Mouse (Mus musculus) neural tube, embryonic 12.5 days (tissue): ENCODE data around the gene Hnrnph2. TPM values are rescaled to one million over a fixed set of nuclear protein-coding genes. Genes with fewer than 3 reads are reported as not detected.

Source experiments
- ATAC-seq: fragments of 200-750 bp; cut with Nextera tagmentation; 2 replicates; pipeline ENCODE4 v1.8.0; 2017; ENCODE audit warnings: low read depth, mild to moderate bottlenecking, moderate TSS enrichment, moderate library complexity; ENCODE audit not compliant: low FRiP score
- H3K27ac ChIP-seq: fragments of 300-500 bp; sonication (generic); 2 replicates; pipeline ENCODE4 v1.5.1; 2016
- H3K27me3 ChIP-seq: fragments of 300-500 bp; sonication (generic); replicated peaks from 2 replicates; pipeline ENCODE4 v1.6.1; 2016; ENCODE audit warnings: mild to moderate bottlenecking
- H3K36me3 ChIP-seq: fragments of 300-500 bp; sonication (generic); 2 replicates; pipeline ENCODE4 v1.6.1; 2016; ENCODE audit warnings: mild to moderate bottlenecking
- H3K4me1 ChIP-seq: fragments of 300-500 bp; sonication (generic); 2 replicates; pipeline ENCODE4 v1.6.1; 2016
- H3K4me2 ChIP-seq: fragments of 300-500 bp; sonication (generic); replicated peaks from 2 replicates; pipeline ENCODE4 v1.6.1; 2016; ENCODE audit warnings: mild to moderate bottlenecking
- H3K4me3 ChIP-seq: fragments of 300-500 bp; sonication (generic); 2 replicates; pipeline ENCODE4 v1.5.1; 2016
- H3K9ac ChIP-seq: fragments of 300-500 bp; sonication (generic); 2 replicates; pipeline ENCODE4 v1.6.1; 2016; ENCODE audit warnings: mild to moderate bottlenecking
- H3K9me3 ChIP-seq: fragments of 300-500 bp; sonication (generic); 2 replicates; pipeline ENCODE4 v1.6.1; 2016; ENCODE audit warnings: mild to moderate bottlenecking
- WGBS: fragments of 180-500 bp; shearing (Covaris S2); methylation state at CpG from one replicate; pipeline ENCODE4 v1.1.7; 2016; 5-methylcytosine and 5-hydroxymethylcytosine counted together
- polyA plus RNA-seq: library from polyadenylated mRNA; unstranded; fragments of >200 nt; fragmentation: Nextera tagmentation; extraction: Ambion mirVana; gene quantifications from 2 replicates; pipeline ENCODE4 v1.2.1, GENCODE M21; 2016

Hnrnph2 gene
- 177 and 186 TPM in 2 replicates for polyA plus RNA-seq

GRCm38 (mm10) chrX:134600659-134601379, at the start of gene Hnrnph2, which contains the start of gene Gla:
TSS of gene Hnrnph2 (plus strand) at chrX:134601179.
TSS of gene Gla (minus strand) at chrX:134601125.
- H3K27me3 ChIP-seq = no peaks in the 10 kb centered on the region
- peak; percentile 97 for ATAC-seq
- peak within 1 kb of the TSS; percentile 45 for H3K4me3 ChIP-seq
- no peaks in the 10 kb centered on the region for H3K9me3 ChIP-seq
- peak within 1 kb of the TSS; percentile 63 for H3K4me2 ChIP-seq
- peak within 1 kb of the TSS; percentile 51 for H3K9ac ChIP-seq
- 20% methylated on average over 33 of the region's 33 CpGs for WGBS
- H3K4me1 ChIP-seq = peaks cover 4% of the 10 kb centered on the region; the same call in 1 of the 2 replicates
- H3K27ac ChIP-seq = peak within 1 kb of the TSS; percentile 46; the same call in 1 of the 2 replicates
- no peaks in the 10 kb centered on the region for H3K36me3 ChIP-seq

GRCm38 (mm10) chrX:134553326-134553725, 47.7 kb upstream of the Hnrnph2 start:
- ATAC-seq = no peak
- WGBS = 82% methylated on average over 4 of the region's 4 CpGs
- no peak overlapping the region for H3K4me3 ChIP-seq

DNA sequence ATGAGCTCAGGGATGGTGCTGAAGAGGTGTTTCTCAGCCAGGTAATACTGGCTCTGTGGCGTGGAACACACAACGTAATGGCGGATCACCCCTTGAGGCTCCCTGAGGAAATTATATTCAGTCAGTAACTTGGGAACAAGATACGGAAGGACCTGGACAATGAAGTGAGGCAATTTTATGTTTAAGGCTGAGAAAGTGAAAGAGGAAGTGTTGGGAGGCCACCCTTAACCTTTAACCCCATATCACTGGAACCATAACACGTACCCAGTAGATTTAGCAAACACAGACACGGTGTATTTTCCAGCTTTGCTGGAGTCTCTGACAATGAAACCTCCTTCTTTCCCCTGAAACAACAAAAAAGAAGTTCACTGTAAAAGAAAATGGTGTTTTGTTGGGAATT, 46.6 kb upstream of the Hnrnph2 start:
- H3K36me3 ChIP-seq = no peaks in the 10 kb centered on the region
- no peak overlapping the region for H3K27ac ChIP-seq
- WGBS = 81% methylated on average over 6 of the region's 6 CpGs
- no peak overlapping the region for H3K9ac ChIP-seq
- no peaks in the 10 kb centered on the region for H3K27me3 ChIP-seq
- no peak overlapping the region for H3K4me2 ChIP-seq
- no peak overlapping the region for H3K4me3 ChIP-seq
- H3K4me1 ChIP-seq = no peaks in the 10 kb centered on the region
- no peaks in the 10 kb centered on the region for H3K9me3 ChIP-seq
- ATAC-seq = no peak

More at GRCm38 (mm10) chrX:134553326-134553725, 47.7 kb upstream of the Hnrnph2 start:
- H3K4me2 ChIP-seq = no peak overlapping the region
- no peaks in the 10 kb centered on the region for H3K4me1 ChIP-seq
- H3K9me3 ChIP-seq = no peaks in the 10 kb centered on the region
- no peaks in the 10 kb centered on the region for H3K36me3 ChIP-seq
- H3K9ac ChIP-seq = no peak overlapping the region
- no peaks in the 10 kb centered on the region for H3K27me3 ChIP-seq
- H3K27ac ChIP-seq = no peak overlapping the region

DNA sequence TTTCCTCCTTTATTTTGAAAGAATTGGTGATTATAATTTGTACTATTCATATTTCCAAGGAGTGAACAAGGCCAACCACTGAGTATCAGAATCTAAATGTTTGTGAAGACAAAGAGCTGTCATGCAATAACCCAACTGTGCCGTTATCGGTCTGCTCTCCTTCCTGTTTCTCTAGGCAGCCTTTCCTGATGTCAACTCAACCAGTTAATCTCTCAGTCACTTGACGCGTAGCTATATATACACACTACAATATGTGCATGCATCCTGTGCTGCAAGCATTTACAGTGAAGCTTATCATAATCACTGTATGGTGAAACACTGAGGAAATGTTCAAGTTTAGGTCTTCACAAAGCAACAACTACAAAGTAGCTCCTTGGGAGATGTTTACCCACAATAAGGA, 36.7 kb upstream of the Hnrnph2 start:
- Histone ChIP-seq H3K9me3 (no peaks in the 10 kb centered on the region), H3K27ac (no peak overlapping the region), H3K36me3 (no peaks in the 10 kb centered on the region), H3K4me3 (no peak overlapping the region), H3K4me2 (no peak overlapping the region), H3K27me3 (no peaks in the 10 kb centered on the region), H3K9ac (no peak overlapping the region), H3K4me1 (no peaks in the 10 kb centered on the region)
- ATAC-seq = no peak
- 83% methylated on average over 4 of the region's 4 CpGs for WGBS

DNA sequence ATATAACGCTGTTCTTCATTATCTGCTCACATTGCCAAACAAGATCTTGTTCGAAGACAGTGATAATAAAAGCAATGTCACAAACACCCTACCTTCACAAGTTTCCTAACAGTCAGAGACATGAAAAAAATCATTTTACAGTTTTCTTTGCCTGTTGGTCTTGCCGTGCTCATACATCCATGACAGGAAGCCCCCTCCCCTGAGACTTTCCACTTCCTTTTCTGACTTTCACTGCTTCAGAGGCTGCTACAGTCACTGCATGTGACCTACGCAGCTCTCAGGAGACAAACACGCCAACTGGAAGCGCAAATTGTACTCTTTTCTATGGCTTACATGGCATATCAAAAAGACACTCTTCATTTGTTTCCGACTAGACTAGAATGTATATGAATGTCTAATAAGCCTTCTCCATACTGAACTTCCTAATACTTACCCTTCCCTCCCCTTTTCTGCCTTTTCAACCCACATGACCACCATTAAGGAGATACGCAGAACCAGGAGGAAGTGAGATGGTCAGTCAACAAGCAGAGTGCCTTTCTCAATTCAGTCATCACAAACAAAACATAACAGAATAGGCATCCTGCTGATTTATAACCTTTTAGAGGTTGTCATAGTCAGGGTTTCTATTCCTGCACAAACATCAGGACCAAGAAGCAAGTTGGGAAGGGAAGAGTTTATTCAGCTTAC, 34.3 kb upstream of the Hnrnph2 start:
- H3K9ac ChIP-seq = no peak overlapping the region

GRCm38 (mm10) chrX:134577896-134578295, 23.1 kb upstream of the Hnrnph2 start:
- no peak overlapping the region for H3K9ac ChIP-seq
- WGBS = 83% methylated on average over 4 of the region's 4 CpGs
- H3K4me2 ChIP-seq = no peak overlapping the region
- no peaks in the 10 kb centered on the region for H3K4me1 ChIP-seq
- no peak overlapping the region for H3K4me3 ChIP-seq
- H3K9me3 ChIP-seq = no peaks in the 10 kb centered on the region
- H3K27ac ChIP-seq = no peak overlapping the region
- no peaks in the 10 kb centered on the region for H3K27me3 ChIP-seq
- no peak for ATAC-seq
- H3K36me3 ChIP-seq = no peaks in the 10 kb centered on the region

More for the DNA sequence above, 34.3 kb upstream of the Hnrnph2 start:
- Histone ChIP-seq H3K4me2 (no peak overlapping the region), H3K27ac (no peak overlapping the region), H3K36me3 (no peaks in the 10 kb centered on the region), H3K4me3 (no peak overlapping the region), H3K27me3 (no peaks in the 10 kb centered on the region), H3K4me1 (no peaks in the 10 kb centered on the region), H3K9me3 (no peaks in the 10 kb centered on the region)
- WGBS = 86% methylated on average over 8 of the region's 8 CpGs
- no peak for ATAC-seq

DNA sequence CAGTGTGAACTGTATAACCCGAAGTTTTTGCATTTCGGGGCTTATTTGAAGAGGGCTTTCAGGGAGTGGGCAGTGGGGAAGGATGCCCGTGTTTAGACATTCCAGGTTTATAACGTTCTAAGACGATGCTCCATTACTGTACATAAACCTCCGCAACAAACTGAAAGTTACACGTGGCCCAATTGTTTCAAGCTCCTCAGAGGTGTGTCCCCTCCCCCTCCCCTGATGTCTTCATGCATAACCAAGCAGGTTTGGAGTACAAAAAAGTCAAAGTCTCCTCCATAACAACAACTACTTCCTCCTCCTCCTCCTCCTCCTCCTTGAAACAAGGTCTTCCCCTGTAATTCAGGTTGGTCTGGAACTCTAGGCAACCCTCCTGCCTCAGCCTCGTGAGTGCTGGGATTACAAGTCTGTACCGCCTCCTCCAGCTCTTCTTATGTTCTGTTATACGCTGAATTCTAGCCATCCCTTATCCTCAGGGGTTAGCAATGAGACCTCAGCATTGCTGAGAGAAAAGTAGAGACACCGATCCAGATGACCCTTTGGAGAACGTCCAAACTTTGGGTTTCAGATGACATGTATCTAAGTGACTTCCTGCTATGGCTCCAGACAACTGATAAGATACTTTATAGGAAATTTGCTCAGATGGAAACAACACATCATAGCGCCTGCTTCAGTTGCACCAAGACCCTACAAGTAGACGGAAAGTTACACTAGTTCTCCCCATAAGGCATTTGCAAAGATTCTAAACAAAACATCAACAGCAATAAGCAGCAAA, 20.3 kb upstream of the Hnrnph2 start:
- Histone ChIP-seq H3K27ac (no peak overlapping the region), H3K9me3 (no peaks in the 10 kb centered on the region), H3K4me1 (no peaks in the 10 kb centered on the region), H3K27me3 (no peaks in the 10 kb centered on the region), H3K36me3 (no peaks in the 10 kb centered on the region), H3K4me2 (no peak overlapping the region), H3K9ac (no peak overlapping the region), H3K4me3 (no peak overlapping the region)
- no peak for ATAC-seq
- WGBS = 83% methylated on average over 14 of the region's 14 CpGs

DNA sequence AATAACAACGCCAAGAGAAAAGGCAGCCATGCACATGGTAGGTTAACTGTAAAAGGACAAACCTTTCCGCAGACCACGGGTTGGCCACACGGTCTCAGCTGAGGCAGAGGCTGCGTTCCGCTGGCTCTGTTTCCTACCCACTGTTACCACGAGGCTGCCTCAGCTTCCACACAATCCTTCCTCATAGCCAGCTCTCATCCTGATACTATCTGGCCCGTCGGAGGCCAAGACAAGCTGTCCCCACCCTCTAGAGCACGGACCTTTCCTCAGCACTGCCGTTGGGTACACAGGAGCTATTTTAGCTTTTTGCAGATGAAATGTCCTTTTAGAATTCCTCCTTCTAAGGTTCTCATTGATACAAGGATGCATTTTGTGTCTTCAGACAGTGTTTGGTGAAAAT, 18.7 kb upstream of the Hnrnph2 start:
- no peak for ATAC-seq
- no peak overlapping the region for H3K4me3 ChIP-seq
- no peak overlapping the region for H3K9ac ChIP-seq
- WGBS = 87% methylated on average over 11 of the region's 11 CpGs
- H3K27me3 ChIP-seq = no peaks in the 10 kb centered on the region
- no peaks in the 10 kb centered on the region for H3K4me1 ChIP-seq
- H3K27ac ChIP-seq = no peak overlapping the region
- H3K9me3 ChIP-seq = no peaks in the 10 kb centered on the region
- H3K4me2 ChIP-seq = no peak overlapping the region
- no peaks in the 10 kb centered on the region for H3K36me3 ChIP-seq

- no peak within 1 kb of the TSS for H3K27ac ChIP-seq
- no peak within 1 kb of the TSS for H3K9ac ChIP-seq
- no peaks in the 10 kb centered on the region for H3K9me3 ChIP-seq
- H3K36me3 ChIP-seq = no peaks in the 10 kb centered on the region
- no peak within 1 kb of the TSS for H3K4me2 ChIP-seq
- WGBS = 83% methylated on average over 11 of the region's 11 CpGs
- ATAC-seq = no peak
- no peaks in the 10 kb centered on the region for H3K27me3 ChIP-seq
- no peak within 1 kb of the TSS for H3K4me3 ChIP-seq
- no peaks in the 10 kb centered on the region for H3K4me1 ChIP-seq
Observed at GRCm38 (mm10) chrX:134582888-134583669, 17.9 kb upstream of the Hnrnph2 start, which contains the start of gene Btk. TSS of gene Btk (minus strand) at chrX:134583570.

GRCm38 (mm10) chrX:134585103-134586002, 15.6 kb upstream of the Hnrnph2 start, which contains the start of gene Rpl36a:
TSS of gene Rpl36a (plus strand) at chrX:134585654.
- Histone ChIP-seq H3K4me3 (peak within 1 kb of the TSS; percentile 46), H3K9ac (peak within 1 kb of the TSS; percentile 67), H3K4me1 (no peaks in the 10 kb centered on the region), H3K9me3 (no peaks in the 10 kb centered on the region), H3K36me3 (peaks cover 4% of the 10 kb centered on the region; the same call in 1 of the 2 replicates), H3K27ac (peak within 1 kb of the TSS; percentile 57; the same call in 1 of the 2 replicates), H3K4me2 (peak within 1 kb of the TSS; percentile 61), H3K27me3 (no peaks in the 10 kb centered on the region)
- peak; percentile 97 for ATAC-seq
- WGBS = 21% methylated on average over 45 of the region's 45 CpGs

DNA sequence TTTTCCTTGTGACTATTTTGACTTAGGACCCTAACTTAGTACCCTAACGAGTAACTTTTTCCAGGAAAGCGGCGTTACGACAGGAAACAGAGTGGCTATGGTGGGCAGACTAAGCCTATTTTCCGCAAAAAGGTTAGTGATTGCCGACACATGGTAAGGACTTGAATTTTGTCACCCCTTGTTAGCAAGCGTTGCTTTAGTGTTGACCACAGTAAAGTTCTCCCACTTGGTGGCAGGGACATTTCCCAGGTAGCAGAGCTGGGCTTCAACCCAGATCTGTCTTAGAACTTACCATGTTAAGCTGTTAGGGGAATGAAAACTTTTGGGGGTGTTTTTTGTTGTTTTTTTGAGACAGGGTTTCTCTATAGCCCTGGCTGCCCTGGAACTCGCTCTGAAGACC, 14.5 kb upstream of the Hnrnph2 start:
- Histone ChIP-seq H3K4me1 (no peaks in the 10 kb centered on the region), H3K27ac (no peak overlapping the region), H3K27me3 (no peaks in the 10 kb centered on the region), H3K9me3 (no peaks in the 10 kb centered on the region), H3K4me2 (peak overlapping the region; percentile 61), H3K9ac (peak overlapping the region; percentile 67), H3K4me3 (peak overlapping the region; percentile 46), H3K36me3 (peaks cover 4% of the 10 kb centered on the region; the same call in 1 of the 2 replicates)
- no peak for ATAC-seq
- 35% methylated on average over 8 of the region's 8 CpGs for WGBS
